Mouse (Mus musculus) hindbrain, embryonic 12.5 days (tissue): Measurements from ENCODE around the gene Cdcp1. TPM values are rescaled to one million over a fixed set of nuclear protein-coding genes. Genes with fewer than 3 reads are reported as not detected.

Experiments used
- ATAC-seq: fragments of 200-750 bp; cut with Nextera tagmentation; 2 replicates; pipeline ENCODE4 v1.8.0; 2017; ENCODE audit warnings: moderate TSS enrichment; ENCODE audit not compliant: low FRiP score
- H3K27ac ChIP-seq: fragments of 300-500 bp; sonication (generic); 2 replicates; pipeline ENCODE4 v1.5.1; 2016; ENCODE audit warnings: mild to moderate bottlenecking
- H3K27me3 ChIP-seq: fragments of 300-500 bp; sonication (generic); 2 replicates; pipeline ENCODE4 v1.6.1; 2016; ENCODE audit warnings: mild to moderate bottlenecking
- H3K36me3 ChIP-seq: fragments of 300-500 bp; sonication (generic); 2 replicates; pipeline ENCODE4 v1.6.1; 2016; ENCODE audit warnings: mild to moderate bottlenecking
- H3K4me1 ChIP-seq: fragments of 300-500 bp; sonication (generic); 2 replicates; pipeline ENCODE4 v1.6.1; 2016
- H3K4me2 ChIP-seq: fragments of 300-500 bp; sonication (generic); replicated peaks from 2 replicates; pipeline ENCODE4 v1.6.1; 2016; ENCODE audit warnings: mild to moderate bottlenecking
- H3K4me3 ChIP-seq: fragments of 300-500 bp; sonication (generic); 2 replicates; pipeline ENCODE4 v1.5.1; 2016; ENCODE audit warnings: mild to moderate bottlenecking
- H3K9ac ChIP-seq: fragments of 300-500 bp; sonication (generic); 2 replicates; pipeline ENCODE4 v1.6.1; 2016; ENCODE audit warnings: mild to moderate bottlenecking, moderate library complexity
- H3K9me3 ChIP-seq: fragments of 300-500 bp; sonication (generic); replicated peaks from 2 replicates; pipeline ENCODE4 v1.6.1; 2016; ENCODE audit warnings: mild to moderate bottlenecking
- WGBS: fragments of 180-500 bp; shearing (Covaris S2); methylation state at CpG from one replicate; pipeline ENCODE4 v1.1.7; 2016; 5-methylcytosine and 5-hydroxymethylcytosine counted together
- polyA plus RNA-seq: library from polyadenylated mRNA; unstranded; fragments of >200 nt; fragmentation: Nextera tagmentation; extraction: Ambion mirVana; gene quantifications from 2 replicates; pipeline ENCODE4 v1.2.1, GENCODE M21; 2016

Cdcp1 gene
- polyA plus RNA-seq, 1 experiment from 2014 or later, result 1.2 TPM

DNA sequence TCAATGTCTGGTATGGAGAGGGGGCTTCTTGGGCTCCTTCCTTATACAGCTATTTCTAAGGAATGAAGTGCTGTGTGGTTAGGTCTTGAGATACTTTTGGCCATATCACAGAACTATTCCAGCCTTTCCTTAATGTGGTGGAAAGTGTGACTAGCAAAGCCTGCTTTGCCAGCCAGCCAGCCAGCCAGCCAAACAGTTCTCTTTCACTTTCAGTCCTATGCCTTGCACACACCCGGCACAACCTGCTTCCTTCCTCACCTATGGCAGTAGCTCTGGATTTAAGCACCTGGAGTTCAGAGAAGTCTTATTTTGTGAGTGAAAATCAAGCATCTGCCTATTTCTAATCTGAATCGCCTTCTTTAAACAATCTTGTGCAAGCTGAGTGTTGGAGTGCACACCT, 23.8 kb upstream of the Cdcp1 start:
- Histone ChIP-seq H3K4me1 (peaks cover 4% of the 10 kb centered on the region; the same call in 1 of the 2 replicates), H3K4me2 (no peak overlapping the region), H3K36me3 (no peaks in the 10 kb centered on the region), H3K27ac (no peak overlapping the region), H3K4me3 (no peak overlapping the region), H3K9ac (no peak overlapping the region), H3K9me3 (no peaks in the 10 kb centered on the region), H3K27me3 (no peaks in the 10 kb centered on the region)
- WGBS, result 72% methylated on average over 2 of the region's 2 CpGs
- ATAC-seq, result no peak

DNA sequence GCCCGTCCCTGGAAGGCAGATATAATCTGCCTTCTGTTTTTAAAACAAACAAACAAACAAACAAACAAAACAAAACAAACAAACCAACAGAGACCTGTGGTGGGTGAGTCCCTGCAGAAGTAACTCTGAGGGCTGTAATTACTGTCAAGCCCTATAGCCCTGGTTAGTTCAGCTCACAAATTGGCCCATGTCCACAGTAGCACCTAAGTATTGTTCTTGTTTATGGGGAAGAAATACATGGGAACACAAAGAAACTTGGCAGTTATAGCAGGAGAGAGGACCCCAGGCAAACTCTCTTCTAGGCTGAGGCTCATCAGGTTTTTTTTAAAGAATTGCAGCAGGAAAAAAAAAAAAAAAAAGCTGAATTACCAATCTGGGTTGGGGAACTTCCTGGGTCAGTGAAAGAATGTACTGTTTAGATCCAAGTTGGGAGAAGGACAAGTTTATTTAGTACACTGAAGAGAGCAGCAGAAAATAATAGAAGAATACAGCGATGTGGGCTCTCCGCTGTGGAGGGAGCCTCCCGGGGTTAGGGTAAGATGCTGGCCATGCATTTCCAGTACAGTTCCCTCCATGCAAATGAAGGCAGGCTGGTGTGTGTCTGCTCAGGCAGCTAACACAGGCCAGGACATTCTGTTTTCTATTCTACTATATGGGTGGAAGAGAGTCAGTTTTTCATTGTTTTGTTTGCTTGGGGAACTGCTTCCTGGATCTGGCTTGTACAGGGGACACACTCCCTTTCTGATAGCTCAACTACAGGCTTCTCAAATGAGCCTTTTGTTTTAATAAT, 22.6 kb upstream of the Cdcp1 start:
- 42% methylated on average over 4 of the region's 4 CpGs for WGBS
- Histone ChIP-seq H3K9ac (no peak overlapping the region), H3K4me1 (peaks cover 4% of the 10 kb centered on the region; the same call in 1 of the 2 replicates), H3K9me3 (no peaks in the 10 kb centered on the region), H3K27me3 (no peaks in the 10 kb centered on the region), H3K4me3 (no peak overlapping the region), H3K36me3 (no peaks in the 10 kb centered on the region), H3K4me2 (no peak overlapping the region), H3K27ac (no peak overlapping the region)
- ATAC-seq, result no peak

DNA sequence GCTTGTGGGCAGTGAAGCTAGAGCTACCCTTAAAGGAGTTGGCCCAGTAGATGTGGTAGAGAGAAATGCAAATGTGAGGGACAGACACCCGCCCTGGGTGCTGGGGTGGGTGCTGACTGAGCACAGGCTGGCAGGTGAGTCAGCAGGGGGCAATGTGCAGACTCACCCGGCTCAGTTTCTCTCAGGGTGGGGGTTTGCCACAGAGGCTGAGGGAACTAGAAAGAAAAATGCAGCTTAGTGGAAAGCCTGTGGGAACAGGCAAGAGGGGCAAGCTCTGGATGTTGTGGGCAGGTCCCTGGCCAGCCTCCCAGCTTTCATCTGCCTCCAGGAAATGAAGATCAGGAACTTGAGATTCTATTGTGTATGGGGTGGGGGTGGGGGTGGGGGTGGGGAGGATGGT, 21.9 kb upstream of the Cdcp1 start:
- no peaks in the 10 kb centered on the region for H3K9me3 ChIP-seq
- no peak overlapping the region for H3K9ac ChIP-seq
- H3K4me1 ChIP-seq, result peaks cover 4% of the 10 kb centered on the region; the same call in 1 of the 2 replicates
- 38% methylated on average over 2 of the region's 2 CpGs for WGBS
- H3K36me3 ChIP-seq, result no peaks in the 10 kb centered on the region
- no peaks in the 10 kb centered on the region for H3K27me3 ChIP-seq
- no peak overlapping the region for H3K4me2 ChIP-seq
- no peak overlapping the region for H3K4me3 ChIP-seq
- ATAC-seq, result no peak
- no peak overlapping the region for H3K27ac ChIP-seq

DNA sequence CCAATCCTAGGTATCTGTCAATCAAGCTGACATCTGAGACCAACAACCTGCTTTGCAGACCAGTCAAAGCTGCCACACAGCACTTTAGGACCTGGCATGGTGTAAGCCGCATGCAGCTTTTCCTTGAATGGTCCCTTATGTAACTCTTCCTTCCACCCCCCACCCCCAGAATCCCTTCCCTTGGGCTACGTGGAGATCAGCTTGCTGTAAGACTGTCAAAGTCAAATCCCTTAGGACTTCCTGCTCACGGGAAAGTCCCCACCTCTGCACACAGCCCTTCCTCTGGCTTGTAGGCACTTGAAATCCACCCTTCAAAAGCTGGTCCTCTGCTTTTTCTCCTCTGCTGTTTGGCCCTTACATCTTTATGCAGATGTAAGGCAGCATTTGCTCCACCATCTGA, 19.8 kb upstream of the Cdcp1 start:
- Histone ChIP-seq H3K4me3 (no peak overlapping the region), H3K9me3 (no peaks in the 10 kb centered on the region), H3K27ac (no peak overlapping the region), H3K9ac (no peak overlapping the region), H3K36me3 (no peaks in the 10 kb centered on the region), H3K27me3 (no peaks in the 10 kb centered on the region), H3K4me2 (no peak overlapping the region), H3K4me1 (peaks cover 4% of the 10 kb centered on the region; the same call in 1 of the 2 replicates)
- 63% methylated on average over 3 of the region's 3 CpGs for WGBS
- no peak for ATAC-seq

DNA sequence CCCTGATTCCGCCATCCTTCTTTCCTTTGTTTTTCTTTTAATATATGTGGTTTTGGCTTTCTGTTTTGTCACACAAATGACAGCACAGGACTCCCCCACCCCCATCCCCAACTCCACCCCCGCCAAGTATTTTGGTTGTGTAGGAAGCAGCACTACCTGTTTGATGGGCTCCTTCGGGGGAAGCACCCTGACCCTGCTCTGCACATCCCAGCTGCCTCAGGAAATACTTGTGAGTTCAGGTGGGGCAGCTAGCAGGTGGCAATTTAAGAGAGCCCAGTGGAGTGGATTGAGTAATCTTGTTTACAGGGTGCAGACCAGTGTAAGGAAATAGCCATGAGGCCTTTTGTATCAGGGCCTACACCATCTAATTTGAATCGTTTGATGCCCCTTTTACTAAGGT, 14.0 kb upstream of the Cdcp1 start:
- no peaks in the 10 kb centered on the region for H3K27me3 ChIP-seq
- no peak overlapping the region for H3K9ac ChIP-seq
- ATAC-seq, result no peak
- H3K9me3 ChIP-seq, result no peaks in the 10 kb centered on the region
- no peak overlapping the region for H3K27ac ChIP-seq
- H3K4me3 ChIP-seq, result no peak overlapping the region
- H3K4me2 ChIP-seq, result no peak overlapping the region
- no peaks in the 10 kb centered on the region for H3K36me3 ChIP-seq
- 72% methylated on average over 4 of the region's 4 CpGs for WGBS
- H3K4me1 ChIP-seq, result no peaks in the 10 kb centered on the region

DNA sequence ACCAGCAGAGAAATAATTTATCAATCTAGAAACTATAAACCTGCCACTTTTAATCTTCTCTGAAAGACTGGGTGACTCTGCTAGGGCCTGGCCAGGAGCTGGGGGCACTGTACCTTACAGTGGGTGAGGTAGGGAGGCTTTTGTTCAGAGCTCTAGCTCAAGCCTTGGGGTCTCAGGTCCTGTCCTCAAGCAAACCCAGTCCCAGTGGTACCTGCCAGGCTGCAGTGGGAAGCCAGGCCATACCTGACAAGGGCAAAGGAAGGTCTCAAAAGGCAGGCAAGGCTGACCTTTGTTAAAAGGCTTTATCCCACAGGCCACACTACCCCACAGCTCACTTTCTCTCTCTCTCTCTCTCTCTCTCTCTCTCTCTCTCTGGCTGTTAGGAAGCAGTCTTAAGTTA, 12.8 kb upstream of the Cdcp1 start:
- H3K36me3 ChIP-seq, result no peaks in the 10 kb centered on the region
- no peak overlapping the region for H3K4me2 ChIP-seq
- no peaks in the 10 kb centered on the region for H3K27me3 ChIP-seq
- no peak overlapping the region for H3K9ac ChIP-seq
- no peak overlapping the region for H3K4me3 ChIP-seq
- no peak for ATAC-seq
- no peaks in the 10 kb centered on the region for H3K9me3 ChIP-seq
- no peak overlapping the region for H3K27ac ChIP-seq
- H3K4me1 ChIP-seq, result no peaks in the 10 kb centered on the region

DNA sequence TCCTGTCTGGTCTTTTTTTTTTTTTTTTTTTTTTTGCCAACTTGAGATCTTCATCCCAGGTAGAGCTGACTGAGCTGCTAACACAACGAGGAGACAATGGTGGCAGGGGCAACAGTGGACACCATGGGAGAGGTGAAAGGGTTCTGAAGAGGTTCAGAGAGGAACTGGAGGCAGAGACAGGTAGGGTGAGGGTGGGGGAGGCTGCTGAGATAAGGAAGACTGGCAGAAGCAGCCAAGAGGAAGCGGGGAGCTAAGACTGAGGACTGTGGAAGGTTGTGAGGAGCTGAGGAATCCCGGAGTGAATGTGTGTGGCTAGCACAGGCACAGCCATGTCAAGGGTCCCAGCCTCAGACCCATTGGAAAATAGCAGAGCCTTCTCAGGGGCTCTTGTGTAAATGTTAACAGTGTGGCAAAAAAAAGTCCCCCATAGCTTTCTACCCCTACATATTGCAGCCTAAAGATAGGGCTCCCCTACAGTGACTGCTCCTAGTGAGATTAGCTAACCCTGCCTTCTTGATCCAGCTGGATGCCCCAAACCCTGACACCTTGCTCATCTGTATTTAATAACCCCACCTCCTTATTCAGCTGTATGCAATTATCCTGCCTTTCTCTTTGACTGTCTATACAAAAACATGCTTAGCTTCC, 11.4 kb upstream of the Cdcp1 start:
- H3K9me3 ChIP-seq, result no peaks in the 10 kb centered on the region
- H3K9ac ChIP-seq, result no peak overlapping the region
- no peaks in the 10 kb centered on the region for H3K36me3 ChIP-seq
- WGBS, result 75% methylated on average over 3 of the region's 3 CpGs
- no peak overlapping the region for H3K27ac ChIP-seq
- H3K4me1 ChIP-seq, result no peaks in the 10 kb centered on the region
- no peak for ATAC-seq
- H3K27me3 ChIP-seq, result no peaks in the 10 kb centered on the region
- H3K4me3 ChIP-seq, result no peak overlapping the region
- H3K4me2 ChIP-seq, result no peak overlapping the region

DNA sequence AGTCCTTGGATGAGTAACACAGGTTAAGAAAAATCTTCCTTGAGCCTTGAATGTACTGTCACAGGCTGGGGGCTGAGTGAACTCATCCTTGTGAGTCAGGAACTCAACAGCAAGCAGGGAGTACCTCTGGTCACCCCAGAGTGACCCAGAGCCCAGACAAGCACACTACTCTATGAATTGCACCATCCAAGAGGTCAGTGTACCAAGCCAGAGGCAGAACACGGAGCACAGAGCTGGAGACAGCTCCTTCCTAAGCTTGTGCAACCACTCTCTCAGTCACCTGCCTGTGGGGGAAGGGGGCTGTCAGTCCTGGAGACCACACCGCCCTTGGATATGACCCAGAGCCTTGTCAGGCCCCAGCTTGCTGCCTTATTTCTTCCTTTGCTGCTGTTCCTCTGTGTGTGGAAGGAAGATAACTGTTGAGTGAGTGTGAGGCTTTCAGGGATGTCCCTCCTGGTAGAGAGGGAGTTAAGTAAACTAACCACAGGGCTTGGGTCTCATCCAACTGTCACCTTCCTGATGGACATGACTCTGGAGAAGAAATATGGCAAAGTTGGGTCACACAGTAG, 9.1 kb upstream of the Cdcp1 start:
- Histone ChIP-seq H3K27ac (no peak overlapping the region), H3K4me1 (no peaks in the 10 kb centered on the region), H3K4me3 (no peak overlapping the region), H3K36me3 (no peaks in the 10 kb centered on the region), H3K4me2 (no peak overlapping the region), H3K27me3 (no peaks in the 10 kb centered on the region), H3K9ac (no peak overlapping the region), H3K9me3 (no peaks in the 10 kb centered on the region)
- ATAC-seq, result no peak
- 57% methylated on average over 2 of the region's 2 CpGs for WGBS

DNA sequence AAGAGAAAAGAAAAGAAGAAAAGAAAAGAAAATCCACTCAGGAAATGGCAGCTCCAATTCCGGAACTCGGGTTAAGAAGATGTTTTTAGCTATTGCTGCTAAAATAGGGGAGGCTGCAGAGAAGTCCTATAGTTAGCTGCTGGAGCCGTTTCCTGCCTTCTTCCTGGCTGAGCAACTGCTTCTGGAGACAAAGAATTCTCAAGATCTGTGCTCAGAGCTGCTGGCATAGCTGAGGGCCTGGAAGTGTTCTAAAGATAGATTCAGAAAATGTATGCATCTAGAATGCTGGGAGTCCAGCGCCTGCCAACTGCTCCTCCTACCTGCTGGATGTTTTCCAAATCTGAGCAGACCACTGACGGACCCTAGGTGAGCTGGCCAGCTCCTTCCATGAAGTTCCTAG, 4.0 kb upstream of the Cdcp1 start:
- Histone ChIP-seq H3K27ac (no peak overlapping the region), H3K36me3 (no peaks in the 10 kb centered on the region), H3K4me3 (no peak overlapping the region), H3K9me3 (no peaks in the 10 kb centered on the region), H3K4me1 (peaks cover 8% of the 10 kb centered on the region), H3K9ac (no peak overlapping the region), H3K4me2 (no peak overlapping the region), H3K27me3 (peaks cover 18% of the 10 kb centered on the region)
- ATAC-seq, result no peak
- 74% methylated on average over 5 of the region's 5 CpGs for WGBS

DNA sequence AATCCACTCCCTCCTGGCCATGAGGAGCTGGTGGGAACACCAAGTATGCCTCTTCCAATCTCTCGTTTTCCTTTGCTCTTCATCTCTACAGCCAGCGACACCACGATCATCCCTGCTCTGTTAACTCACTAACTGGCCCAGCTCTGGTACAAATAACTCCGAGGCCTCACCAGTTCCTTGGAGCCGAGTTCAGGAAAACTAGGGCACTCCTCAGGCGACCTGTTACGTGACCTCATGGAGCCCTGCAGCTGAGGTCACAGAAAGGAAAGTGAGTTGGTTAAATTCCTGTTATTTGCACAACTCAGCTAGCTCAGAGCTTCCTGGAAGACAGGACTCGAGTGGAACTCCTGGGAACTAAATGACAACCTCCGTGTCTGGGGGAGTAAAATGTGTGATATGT, 2.5 kb downstream of the Cdcp1 start:
- Histone ChIP-seq H3K27ac (no peak overlapping the region), H3K4me3 (no peak overlapping the region), H3K27me3 (peaks cover 25% of the 10 kb centered on the region), H3K9me3 (no peaks in the 10 kb centered on the region), H3K4me2 (no peak overlapping the region), H3K36me3 (no peaks in the 10 kb centered on the region), H3K4me1 (peaks cover 8% of the 10 kb centered on the region), H3K9ac (no peak overlapping the region)
- 70% methylated on average over 9 of the region's 9 CpGs for WGBS
- ATAC-seq, result no peak

DNA sequence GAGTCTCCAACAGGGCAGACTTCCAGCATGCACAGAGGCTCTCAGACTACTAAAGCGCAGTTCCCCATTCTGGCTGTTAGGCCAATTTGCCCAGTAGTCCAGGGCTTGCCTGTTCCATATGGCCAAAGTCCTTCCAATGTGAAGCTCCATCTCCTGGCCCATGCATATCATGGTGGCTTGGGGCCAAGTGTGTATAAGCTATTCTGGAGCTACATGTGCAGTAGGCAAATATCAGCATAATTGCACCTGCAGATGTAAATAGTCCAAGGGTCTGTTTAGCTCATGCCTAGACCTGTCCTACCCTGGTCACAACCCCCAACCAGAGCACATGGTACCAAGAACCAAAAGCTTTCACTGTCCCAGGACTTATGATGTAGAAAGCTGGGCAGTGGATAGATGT, 7.9 kb downstream of the Cdcp1 start:
- WGBS, result 100% methylated on average over 1 of the region's 1 CpGs
- ATAC-seq, result no peak

DNA sequence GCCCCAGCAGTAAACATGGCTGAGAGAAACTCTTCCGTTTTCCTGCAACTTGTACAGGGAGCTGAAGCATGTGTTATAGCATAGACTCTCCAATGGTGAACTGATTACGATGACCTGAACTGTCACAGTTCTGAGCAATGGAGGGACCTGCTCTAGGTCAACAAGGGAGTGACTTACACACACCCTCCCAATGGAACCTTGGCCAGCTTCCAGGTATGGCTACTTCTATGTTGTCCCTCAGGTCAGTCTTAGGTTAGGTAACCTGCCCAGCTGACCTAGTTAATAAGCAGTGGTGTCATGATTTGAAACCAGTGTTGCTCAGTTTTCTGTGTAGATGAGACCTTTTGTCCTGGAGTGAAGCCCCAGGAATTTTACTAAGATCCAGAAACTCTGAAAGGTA, 8.9 kb downstream of the Cdcp1 start:
- H3K4me2 ChIP-seq, result no peak overlapping the region
- no peak overlapping the region for H3K9ac ChIP-seq
- no peak overlapping the region for H3K27ac ChIP-seq
- WGBS, result 97% methylated on average over 2 of the region's 2 CpGs
- no peak overlapping the region for H3K4me3 ChIP-seq
- no peaks in the 10 kb centered on the region for H3K9me3 ChIP-seq
- no peaks in the 10 kb centered on the region for H3K27me3 ChIP-seq
- no peaks in the 10 kb centered on the region for H3K36me3 ChIP-seq
- H3K4me1 ChIP-seq, result no peaks in the 10 kb centered on the region
- ATAC-seq, result no peak

More for the DNA sequence above, 7.9 kb downstream of the Cdcp1 start:
- no peak overlapping the region for H3K4me2 ChIP-seq
- no peak overlapping the region for H3K9ac ChIP-seq
- no peak overlapping the region for H3K27ac ChIP-seq
- no peak overlapping the region for H3K4me3 ChIP-seq
- no peaks in the 10 kb centered on the region for H3K4me1 ChIP-seq
- H3K36me3 ChIP-seq, result no peaks in the 10 kb centered on the region
- H3K9me3 ChIP-seq, result no peaks in the 10 kb centered on the region
- no peaks in the 10 kb centered on the region for H3K27me3 ChIP-seq

DNA sequence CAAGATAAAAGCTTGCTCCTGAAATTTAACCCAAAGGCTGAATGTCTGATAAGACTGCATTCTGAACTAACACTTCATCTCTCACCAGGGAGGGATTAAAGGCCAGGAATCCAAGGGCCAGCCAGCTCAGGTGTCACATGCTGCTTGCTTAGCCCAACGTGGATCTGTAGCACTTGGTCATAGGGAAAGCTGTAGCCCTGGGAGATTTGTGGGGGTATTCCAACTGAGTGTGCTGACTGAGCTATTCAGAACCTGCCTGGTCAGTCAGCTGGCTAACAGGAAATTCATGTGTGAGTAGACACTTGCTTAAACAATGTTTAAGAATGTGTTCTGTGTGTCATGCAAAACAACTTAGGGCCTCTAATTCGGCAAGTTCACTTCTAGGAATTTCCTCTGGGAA, 9.3 kb downstream of the Cdcp1 start:
- Histone ChIP-seq H3K4me1 (no peaks in the 10 kb centered on the region), H3K36me3 (no peaks in the 10 kb centered on the region), H3K9me3 (no peaks in the 10 kb centered on the region), H3K9ac (no peak overlapping the region), H3K27me3 (no peaks in the 10 kb centered on the region), H3K27ac (no peak overlapping the region), H3K4me3 (no peak overlapping the region), H3K4me2 (no peak overlapping the region)
- no peak for ATAC-seq
- 42% methylated on average over 2 of the region's 2 CpGs for WGBS
